Comparison of ENCODE assay signal across 24 mouse cellular contexts in the genomic region with DNA sequence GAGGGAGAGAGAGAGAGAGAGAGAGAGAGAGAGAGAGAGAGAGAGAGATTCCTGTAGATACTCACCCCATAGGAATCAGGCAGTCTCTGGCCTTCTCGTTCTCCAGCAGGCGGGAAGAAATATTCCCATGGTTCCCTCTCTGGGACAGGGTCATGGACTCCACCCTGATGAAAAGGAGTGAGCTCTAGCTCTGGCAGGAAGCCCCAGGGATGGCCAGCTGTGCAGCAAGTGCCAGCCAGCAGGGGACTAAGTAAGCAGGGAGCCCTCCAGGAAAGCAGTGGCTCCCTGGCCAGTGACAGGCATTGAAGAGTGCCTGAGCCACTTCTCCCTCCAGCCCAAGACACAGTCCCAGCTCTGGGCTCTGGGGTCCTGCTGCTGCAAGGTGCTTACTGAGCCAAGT. TPM values are rescaled to one million over a fixed set of nuclear protein-coding genes. Genes with fewer than 3 reads are reported as not detected.
"Had no signal": no experiment of that assay in that cellular context is flagged by ENCODE, and none has a peak within 500 bp of the region (broad histone marks: within the 10 kb centered on the region; RNA-seq: fewer than 3 reads in every experiment).

No protein-coding gene starts in this region.

- H3K36me3 ChIP-seq: lung, embryonic 15.5 days; midbrain, embryonic 13.5 days; midbrain, embryonic 15.5 days; neural tube, embryonic 12.5 days had no signal

- H3K27ac ChIP-seq: lung, embryonic 15.5 days; macrophage; midbrain, embryonic 13.5 days; midbrain, embryonic 15.5 days; neural tube, embryonic 12.5 days had no signal

- H3K4me1 ChIP-seq: lung, embryonic 15.5 days; midbrain, embryonic 13.5 days had no signal

- H3K9ac ChIP-seq: lung, embryonic 15.5 days; midbrain, embryonic 13.5 days; midbrain, embryonic 15.5 days; neural tube, embryonic 12.5 days had no signal

- H3K4me2 ChIP-seq: lung, embryonic 15.5 days; midbrain, embryonic 11.5 days; midbrain, embryonic 13.5 days; midbrain, embryonic 15.5 days; neural tube, embryonic 12.5 days had no signal

- DNase-seq: lung, adult 2 months; lung, postnatal 14 days; lung, postnatal 36 days; right cerebral cortex, postnatal 14 days; thymus, adult 18-20 months; thymus, postnatal 14 days; thymus, postnatal 36 days had no signal

- ATAC-seq: lung, postnatal 0 days; midbrain, embryonic 13.5 days; midbrain, embryonic 15.5 days had no signal

- H3K4me3 ChIP-seq: lung, embryonic 15.5 days; megakaryocyte, embryonic 14.5 days; midbrain, embryonic 13.5 days; midbrain, embryonic 15.5 days; neural tube, embryonic 12.5 days had no signal

- H3K9me3 ChIP-seq: lung, embryonic 15.5 days; megakaryocyte, embryonic 14.5 days; midbrain, embryonic 13.5 days; midbrain, embryonic 15.5 days; neural tube, embryonic 12.5 days had no signal

RNA-seq across cellular contexts. Expression of gene Acaa1b, which starts 5.1 kb away (rescaled TPM):
- total RNA-seq: monocyte, adult 5-6 weeks; neutrophil, adult 5-6 weeks had no signal
- polyA plus RNA-seq: macrophage had no signal

RNA-seq across cellular contexts. Expression of gene Gm47289, which starts 7.2 kb away (rescaled TPM):
- total RNA-seq: megakaryocyte progenitor cell, adult 5-6 weeks; midbrain, postnatal 0 days; monocyte, adult 5-6 weeks; neutrophil, adult 5-6 weeks had no signal
- polyA plus RNA-seq: lung, adult 2 months; lung, embryonic 15.5 days; lung, postnatal 0 days; macrophage; midbrain, embryonic 11.5 days; midbrain, embryonic 13.5 days; midbrain, embryonic 15.5 days; midbrain, postnatal 0 days; neural tube, embryonic 12.5 days; neural tube, embryonic 14.5 days; spleen, adult 2 months; stomach, embryonic 14.5 days; stomach, embryonic 16.5 days; thymus, postnatal 0 days had no signal

RNA-seq across cellular contexts. Expression of gene Dlec1, which starts 49.5 kb away (rescaled TPM):
- total RNA-seq: monocyte, adult 5-6 weeks; neutrophil, adult 5-6 weeks had no signal

RNA-seq across cellular contexts. Expression of gene Slc22a13, which starts 57.1 kb away (rescaled TPM):
- total RNA-seq: megakaryocyte progenitor cell, adult 5-6 weeks; midbrain, postnatal 0 days; monocyte, adult 5-6 weeks; neutrophil, adult 5-6 weeks had no signal
- polyA plus RNA-seq: lung, embryonic 15.5 days; lung, postnatal 0 days; macrophage; midbrain, embryonic 11.5 days; midbrain, embryonic 13.5 days; midbrain, embryonic 15.5 days; neural tube, embryonic 12.5 days; neural tube, embryonic 14.5 days; stomach, embryonic 14.5 days; stomach, embryonic 16.5 days; thymus, postnatal 0 days had no signal
